Mouse (Mus musculus) myocyte (in vitro differentiated cells): Measurements from ENCODE around the gene Rngtt. TPM values are rescaled to one million over a fixed set of nuclear protein-coding genes. Genes with fewer than 3 reads are reported as not detected.

Experiments
- H3K27me3 ChIP-seq: one replicate; pipeline ENCODE4 v1.6.1; 2011; ENCODE audit not compliant: control insufficient read depth, insufficient read depth, insufficient read length
- H3K36me3 ChIP-seq: one replicate; pipeline ENCODE4 v1.6.1; 2011; ENCODE audit not compliant: control insufficient read depth, insufficient read depth
- H3K4me2 ChIP-seq: one replicate; pipeline ENCODE4 v1.6.1; 2011; ENCODE audit warnings: low read depth, control low read depth
- H3K4me3 ChIP-seq: one replicate; pipeline ENCODE4 v1.5.1; 2011; ENCODE audit warnings: mild to moderate bottlenecking, control low read depth, moderate library complexity
- H3K79me2 ChIP-seq: one replicate; pipeline ENCODE4 v1.6.1; 2011; ENCODE audit not compliant: control insufficient read depth, insufficient read depth
- H3ac ChIP-seq: one replicate; pipeline ENCODE4 v1.6.1; 2011; ENCODE audit not compliant: control insufficient read depth, insufficient read length
- CEBPB ChIP-seq: IDR thresholded peaks from 2 replicates; pipeline ENCODE4 v1.6.1; 2011; ENCODE audit warnings: mild to moderate bottlenecking, moderate library complexity; ENCODE audit not compliant: poor library complexity, insufficient read depth, severe bottlenecking
- E2F4 ChIP-seq: IDR thresholded peaks from one replicate; pipeline ENCODE4 v1.6.1; 2011; ENCODE audit warnings: mild to moderate bottlenecking, control low read depth, moderate library complexity; ENCODE audit not compliant: insufficient read depth
- MAX ChIP-seq: IDR thresholded peaks from one replicate; pipeline ENCODE4 v1.6.1; 2011; ENCODE audit warnings: low read depth, mild to moderate bottlenecking, control low read depth
- MYOD1 ChIP-seq, 3 experiments: IDR thresholded peaks; one replicate each; pipeline ENCODE4 v1.6.1; 2011; ENCODE audit warnings: control low read depth in 2 of 3, low read depth in 2 of 3, mild to moderate bottlenecking in 2 of 3, moderate library complexity in 1 of 3; ENCODE audit not compliant: insufficient read length in 2 of 3, control insufficient read depth in 1 of 3
- MYOG ChIP-seq, 3 experiments: IDR thresholded peaks; one replicate each; pipeline ENCODE4 v1.6.1; 2011; ENCODE audit warnings: control low read depth in 2 of 3, low read depth in 2 of 3, mild to moderate bottlenecking in 2 of 3; ENCODE audit not compliant: insufficient read length in 2 of 3, control insufficient read depth in 1 of 3, insufficient read depth in 1 of 3
- POLR2A ChIP-seq: IDR thresholded peaks from one replicate; pipeline ENCODE4 v1.6.1; 2011; ENCODE audit warnings: low read depth, mild to moderate bottlenecking, control low read depth, moderate library complexity; ENCODE audit not compliant: insufficient read length
- POLR2AphosphoS2 ChIP-seq: IDR thresholded peaks from one replicate; pipeline ENCODE4 v1.6.1; 2011; ENCODE audit warnings: low read depth, control low read depth; ENCODE audit not compliant: insufficient read length
- REST ChIP-seq: IDR thresholded peaks from one replicate; pipeline ENCODE4 v1.6.1; 2011; ENCODE audit warnings: mild to moderate bottlenecking, control low read depth, moderate library complexity; ENCODE audit not compliant: insufficient read depth, insufficient read length
- SRF ChIP-seq: IDR thresholded peaks from one replicate; pipeline ENCODE4 v1.6.1; 2011; ENCODE audit warnings: low read depth; ENCODE audit not compliant: control insufficient read depth, insufficient read length
- TCF12 ChIP-seq: IDR thresholded peaks from one replicate; pipeline ENCODE4 v1.6.1; 2011; ENCODE audit warnings: mild to moderate bottlenecking, control low read depth; ENCODE audit not compliant: poor library complexity, insufficient read depth, severe bottlenecking
- TCF3 ChIP-seq: IDR thresholded peaks from one replicate; pipeline ENCODE4 v1.6.1; 2011; ENCODE audit warnings: low read depth, control low read depth; ENCODE audit not compliant: insufficient read length
- USF1 ChIP-seq: IDR thresholded peaks from one replicate; pipeline ENCODE4 v1.6.1; 2011; ENCODE audit warnings: low read depth, mild to moderate bottlenecking, control low read depth, moderate library complexity
- polyA plus RNA-seq: library from polyadenylated mRNA; unstranded; fragments of >200 nt; fragmentation: generic; extraction: Trizol; gene quantifications from one replicate; pipeline ENCODE4 v1.2.1, GENCODE M21; 2012; ENCODE audit warnings: missing spikeins

The Rngtt gene
- polyA plus RNA-seq, 1 experiment, result 4.9 TPM

- TF ChIP-seq POLR2A, result no peak
- H3K79me2 ChIP-seq, result no peaks in the 10 kb centered on the region
- no peak overlapping the region for H3ac ChIP-seq
- peaks cover 43% of the 10 kb centered on the region for H3K36me3 ChIP-seq
- H3K27me3 ChIP-seq, result no peaks in the 10 kb centered on the region
- H3K4me3 ChIP-seq, result no peak overlapping the region
- peak overlapping the region; percentile 7 for H3K4me2 ChIP-seq
These were observed 27.9 kb downstream of the Rngtt start for GRCm38 (mm10) chr4:33337999-33338398.

DNA sequence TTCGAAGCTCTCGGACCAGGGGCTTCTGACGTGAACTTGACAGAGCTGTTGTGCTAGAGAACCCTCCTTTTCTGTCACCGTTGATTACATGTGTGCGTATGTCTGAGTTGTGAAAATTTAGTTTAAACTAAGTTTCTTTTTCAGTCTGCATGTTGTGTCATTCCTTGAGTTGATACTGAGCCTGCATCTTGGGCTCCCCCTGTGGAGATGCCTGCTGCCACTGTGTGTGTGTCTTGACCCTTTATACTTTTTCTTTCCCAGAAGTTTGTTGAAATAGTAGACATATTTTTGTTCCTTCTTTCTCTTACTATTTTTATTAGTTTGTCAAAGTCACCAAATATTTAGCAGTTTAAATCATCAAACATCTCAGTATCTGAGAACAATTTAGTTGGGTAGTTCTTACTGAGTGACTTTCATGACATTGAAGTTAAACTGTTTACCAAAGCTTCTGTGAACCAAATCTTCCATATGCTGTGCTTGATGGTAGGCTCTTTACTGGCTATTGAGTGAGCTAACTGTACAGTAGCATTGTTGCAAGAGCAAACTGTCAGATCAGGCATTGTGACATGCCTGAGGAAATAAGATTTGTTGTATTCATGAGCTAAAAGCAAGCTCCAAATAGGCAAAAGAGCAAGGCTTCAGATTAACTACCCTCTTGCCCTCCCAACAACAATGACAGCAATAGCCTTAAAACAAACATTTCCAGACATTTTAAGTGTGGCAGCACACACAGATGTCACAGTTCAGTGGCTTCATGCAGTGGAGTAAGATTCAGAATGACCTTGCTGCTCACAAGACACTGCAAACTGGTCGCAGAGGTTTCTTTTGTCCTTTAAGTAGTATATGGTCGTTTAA lies 33.0 kb downstream of the Rngtt start:
- TF ChIP-seq MYOD1 (IDR thresholded peaks at IDR 0.05; ENCODE audit: control insufficient read depth in 1 of 3, insufficient read length in 2 of 3, low read depth in 2 of 3) (no peak), REST (no peak), TCF12 (no peak)
- H3K4me3 ChIP-seq, result no peak overlapping the region
- no peaks in the 10 kb centered on the region for H3K27me3 ChIP-seq
- peaks cover 33% of the 10 kb centered on the region for H3K36me3 ChIP-seq
- H3K4me2 ChIP-seq, result no peak overlapping the region
- no peak overlapping the region for H3ac ChIP-seq
- no peaks in the 10 kb centered on the region for H3K79me2 ChIP-seq

- TF ChIP-seq TCF3, result no peak
- no peak for TF ChIP-seq USF1
- TF ChIP-seq SRF, result no peak
- no peak for TF ChIP-seq MYOD1 (IDR thresholded peaks at IDR 0.05; ENCODE audit: control insufficient read depth in 1 of 3, insufficient read length in 2 of 3, low read depth in 2 of 3)
- no peak for TF ChIP-seq REST
- TF ChIP-seq POLR2AphosphoS2, result no peak
- H3K27me3 ChIP-seq, result no peaks in the 10 kb centered on the region
- peaks cover 34% of the 10 kb centered on the region for H3K36me3 ChIP-seq
- no peaks in the 10 kb centered on the region for H3K79me2 ChIP-seq
- no peak overlapping the region for H3K4me3 ChIP-seq
- H3ac ChIP-seq, result no peak overlapping the region
- no peak overlapping the region for H3K4me2 ChIP-seq
These were observed 33.6 kb downstream of the Rngtt start for GRCm38 (mm10) chr4:33343732-33344057.

GRCm38 (mm10) chr4:33363451-33363850 lies 53.3 kb downstream of the Rngtt start:
- Histone ChIP-seq H3K4me2 (no peak overlapping the region), H3ac (no peak overlapping the region), H3K27me3 (no peaks in the 10 kb centered on the region), H3K79me2 (no peaks in the 10 kb centered on the region), H3K4me3 (no peak overlapping the region), H3K36me3 (peaks cover 17% of the 10 kb centered on the region)
- TF ChIP-seq POLR2AphosphoS2, result no peak
- TF ChIP-seq TCF3, result no peak
- no peak for TF ChIP-seq CEBPB
- no peak for TF ChIP-seq E2F4
- no peak for TF ChIP-seq REST
- TF ChIP-seq MYOG (IDR thresholded peaks at IDR 0.05; ENCODE audit: control insufficient read depth in 1 of 3, insufficient read depth in 1 of 3, insufficient read length in 2 of 3, low read depth in 2 of 3), result no peak
- no peak for TF ChIP-seq POLR2A

DNA sequence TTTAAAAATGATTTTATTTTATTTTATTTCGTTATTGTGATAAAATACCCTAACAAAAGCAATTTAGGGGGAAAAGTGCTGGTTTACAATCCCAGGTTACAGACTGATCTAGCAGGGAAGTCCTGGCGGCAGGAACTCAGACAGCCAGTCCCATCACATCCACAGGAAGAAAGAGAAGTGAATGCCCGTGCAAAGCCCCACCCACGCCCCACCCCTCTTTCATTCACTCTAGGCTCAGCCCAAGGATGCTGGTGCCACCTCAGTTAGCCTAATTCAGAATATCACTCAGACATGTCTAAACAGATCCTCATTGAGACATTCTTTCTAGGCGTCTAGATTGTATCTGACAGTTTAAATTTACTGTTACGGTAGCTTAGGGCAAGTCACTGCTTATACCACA lies 64.8 kb downstream of the Rngtt start:
- Histone ChIP-seq H3K4me2 (no peak overlapping the region), H3ac (no peak overlapping the region), H3K79me2 (no peaks in the 10 kb centered on the region), H3K27me3 (no peaks in the 10 kb centered on the region), H3K4me3 (no peak overlapping the region), H3K36me3 (peaks cover 7% of the 10 kb centered on the region)
- no peak for TF ChIP-seq CEBPB
- no peak for TF ChIP-seq TCF12
- TF ChIP-seq POLR2A, result no peak
- no peak for TF ChIP-seq MYOG (IDR thresholded peaks at IDR 0.05; ENCODE audit: control insufficient read depth in 1 of 3, insufficient read depth in 1 of 3, insufficient read length in 2 of 3, low read depth in 2 of 3)
- TF ChIP-seq USF1, result no peak
- TF ChIP-seq TCF3, result no peak
- no peak for TF ChIP-seq REST
- TF ChIP-seq MYOD1 (IDR thresholded peaks at IDR 0.05; ENCODE audit: control insufficient read depth in 1 of 3, insufficient read length in 2 of 3, low read depth in 2 of 3), result no peak
- TF ChIP-seq MAX, result no peak
- TF ChIP-seq E2F4, result no peak
- TF ChIP-seq POLR2AphosphoS2, result no peak
- TF ChIP-seq SRF, result no peak

DNA sequence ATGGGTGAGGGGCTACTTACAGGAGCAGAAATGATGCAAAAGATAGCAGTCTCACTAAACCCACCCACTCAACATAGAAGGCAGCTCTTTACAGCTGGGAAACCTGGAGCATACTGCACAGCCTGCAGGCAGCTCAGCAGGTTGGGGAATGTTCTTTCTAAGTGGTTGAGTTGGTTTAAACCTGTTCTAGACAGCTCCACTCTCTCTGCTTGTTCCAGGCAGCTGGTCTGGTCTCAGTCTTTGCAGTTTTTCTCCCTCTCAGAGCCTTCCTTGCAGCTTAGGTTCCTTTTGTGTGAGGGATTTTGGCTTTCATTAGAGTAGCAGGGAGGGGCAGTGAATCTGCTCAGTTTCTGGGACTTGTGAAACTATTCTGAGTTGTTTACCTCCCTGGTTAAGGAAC lies 67.5 kb downstream of the Rngtt start:
- no peak for TF ChIP-seq MAX
- TF ChIP-seq TCF12, result no peak
- no peak for TF ChIP-seq SRF
- no peak for TF ChIP-seq POLR2AphosphoS2
- no peak for TF ChIP-seq MYOG (IDR thresholded peaks at IDR 0.05; ENCODE audit: control insufficient read depth in 1 of 3, insufficient read depth in 1 of 3, insufficient read length in 2 of 3, low read depth in 2 of 3)
- no peak for TF ChIP-seq REST
- no peak for TF ChIP-seq E2F4
- no peak for TF ChIP-seq USF1
- no peak for TF ChIP-seq TCF3
- no peak for TF ChIP-seq POLR2A
- TF ChIP-seq MYOD1 (IDR thresholded peaks at IDR 0.05; ENCODE audit: control insufficient read depth in 1 of 3, insufficient read length in 2 of 3, low read depth in 2 of 3), result no peak
- H3K27me3 ChIP-seq, result no peaks in the 10 kb centered on the region
- H3K36me3 ChIP-seq, result peaks cover 10% of the 10 kb centered on the region
- H3K4me2 ChIP-seq, result no peak overlapping the region
- H3K79me2 ChIP-seq, result no peaks in the 10 kb centered on the region
- no peak overlapping the region for H3K4me3 ChIP-seq
- no peak overlapping the region for H3ac ChIP-seq
